Mouse (Mus musculus) c-Kit-positive CD71-negative TER-119-negative erythroid progenitor cells, embryonic 14.5 days (primary cell): ENCODE data around the gene Sf3b5.

Source experiments
- DNase-seq: peaks from one replicate; pipeline ENCODE4 v3.0.0-alpha.2; 2013; ENCODE audit warnings: low read depth

Gene Sf3b5

GRCm38 (mm10) chr10:13005043-13005442, at the start of gene Sf3b5:
Gene Sf3b5 (plus strand): TSS chr10:13005343.
- DNase-seq: no peak

- no peak for DNase-seq
Observed at GRCm38 (mm10) chr10:12955831-12956230, 49.3 kb upstream of the Sf3b5 start.

GRCm38 (mm10) chr10:12957271-12957670, 47.9 kb upstream of the Sf3b5 start:
- DNase-seq: no peak

GRCm38 (mm10) chr10:12961546-12961945, 43.6 kb upstream of the Sf3b5 start:
- DNase-seq: no peak

DNA sequence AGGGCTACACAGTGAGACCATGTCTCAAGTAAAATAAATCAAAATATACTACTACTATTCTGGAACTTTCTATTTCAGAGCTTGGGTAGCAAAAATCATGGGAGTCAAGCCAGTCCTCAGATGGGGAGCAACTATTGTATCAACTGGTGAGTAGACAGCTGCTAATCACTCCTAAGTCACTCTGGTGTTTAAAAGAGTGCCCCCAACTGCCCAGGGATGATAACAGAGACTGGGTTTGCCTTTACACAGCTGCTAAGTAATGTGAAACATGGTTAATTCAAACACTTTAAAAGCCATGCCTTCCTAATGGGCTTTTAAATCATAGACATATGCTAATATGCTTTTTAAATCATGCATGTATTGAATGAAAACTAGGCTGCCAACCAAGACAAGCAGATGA, 42.9 kb upstream of the Sf3b5 start:
- no peak for DNase-seq

DNA sequence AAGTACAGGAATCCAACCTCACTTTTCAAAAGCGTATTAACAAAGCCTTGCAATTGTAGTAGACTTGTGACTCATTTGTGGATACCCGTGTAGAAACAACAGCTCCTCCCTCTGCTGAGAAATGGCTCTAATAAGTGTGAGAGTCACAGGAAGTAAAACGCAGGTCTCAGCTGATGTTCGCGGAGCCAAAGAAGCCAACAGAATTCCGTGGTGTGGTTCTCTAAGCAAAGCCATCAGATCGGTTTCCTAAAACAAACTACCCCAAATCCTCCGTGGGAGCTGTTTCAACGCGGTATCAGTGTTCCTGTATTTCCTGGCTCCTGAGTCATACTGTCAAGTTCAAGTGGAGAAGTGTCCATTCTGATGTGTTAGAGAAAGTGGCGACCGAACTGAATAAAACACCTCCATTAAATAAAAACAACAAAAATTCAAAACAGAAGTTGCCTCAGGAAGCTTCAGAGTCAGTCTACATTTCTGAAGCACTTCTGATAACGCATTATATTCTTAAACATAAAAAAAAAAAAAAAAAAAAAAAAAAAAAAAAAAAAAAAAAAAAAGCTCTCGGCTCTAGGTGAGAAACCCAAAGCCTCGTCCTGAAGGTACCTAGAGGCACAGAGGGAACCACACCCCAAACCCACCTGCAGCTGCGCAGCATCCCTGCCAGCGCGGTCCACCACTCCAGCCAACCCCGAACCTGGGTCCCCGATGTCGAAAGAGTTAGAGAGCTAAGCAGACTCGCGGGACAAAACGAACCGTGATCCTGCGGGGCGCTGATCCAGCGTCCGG, 41.6 kb upstream of the Sf3b5 start:
- DNase-seq: no peak

DNA sequence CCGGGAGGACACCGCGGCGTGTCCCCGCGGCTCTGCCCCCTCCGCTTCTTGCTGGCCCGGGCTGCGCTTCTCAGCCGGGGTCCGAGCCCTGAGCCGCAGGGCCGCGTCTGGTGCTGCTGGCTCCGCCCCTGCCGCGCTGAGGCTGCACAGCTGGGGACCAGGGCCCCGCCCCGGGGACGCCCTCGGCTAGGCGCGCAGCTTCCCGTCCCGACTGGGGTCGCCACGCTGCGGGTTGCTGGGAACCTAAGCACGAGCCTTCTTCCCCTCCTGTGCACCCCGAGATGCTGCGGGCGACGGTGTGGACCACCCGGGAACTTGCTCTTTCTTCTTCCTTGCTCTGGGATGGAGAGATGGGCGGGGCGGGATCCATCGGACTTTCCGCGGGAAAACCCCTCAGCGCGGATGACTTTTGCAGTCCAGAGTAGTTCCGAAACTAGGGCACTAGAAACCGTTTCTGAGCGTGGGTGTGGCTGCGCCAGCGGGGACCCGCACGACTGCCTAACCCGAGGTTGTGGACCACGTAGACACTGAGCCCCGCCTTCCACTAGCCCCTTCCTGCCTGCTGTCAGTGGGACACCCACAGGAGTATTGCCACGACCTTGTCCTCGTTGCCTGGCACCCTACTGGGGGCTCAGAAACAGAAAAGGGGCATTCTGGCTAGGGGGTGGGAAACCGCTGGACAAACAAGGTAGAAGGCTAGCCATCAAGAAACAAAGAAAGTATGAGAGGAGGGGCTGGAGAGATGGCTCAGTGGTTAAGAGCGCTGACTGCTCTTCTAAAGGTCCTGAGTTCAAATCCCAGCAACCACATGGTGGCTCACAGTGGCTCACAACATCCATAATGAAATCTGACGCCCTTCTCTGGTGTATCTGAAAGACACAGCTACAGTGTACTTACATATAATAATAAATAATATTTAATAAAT, 40.7 kb upstream of the Sf3b5 start, which contains the start of gene Stx11:
Gene Stx11, minus strand, starts transcription at position 148 of the 925 bp plus-strand sequence.
- peak; percentile 58 for DNase-seq

GRCm38 (mm10) chr10:12965669-12966180, 39.4 kb upstream of the Sf3b5 start:
- DNase-seq: no peak

GRCm38 (mm10) chr10:12974572-12974971, 30.6 kb upstream of the Sf3b5 start:
- no peak for DNase-seq

DNA sequence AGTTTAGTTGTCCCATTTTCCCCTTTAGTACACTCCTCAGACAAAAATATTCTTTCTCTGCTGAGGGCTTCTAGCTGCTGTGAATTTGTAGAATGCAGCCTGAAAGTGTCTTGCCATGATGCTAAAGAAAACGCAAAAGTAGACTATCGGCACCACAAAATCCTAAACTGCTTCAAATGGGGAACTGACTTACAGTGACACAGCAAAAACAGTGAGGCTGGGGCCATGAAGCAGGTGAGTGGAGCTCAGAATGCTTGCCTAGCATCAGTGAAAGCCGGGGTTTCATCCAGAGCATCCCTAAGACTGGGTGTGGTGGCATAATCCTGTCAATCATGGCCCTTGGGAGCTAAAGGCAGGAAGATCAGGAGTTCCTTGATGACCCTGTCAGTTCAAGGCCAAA, 29.7 kb upstream of the Sf3b5 start:
- no peak for DNase-seq

GRCm38 (mm10) chr10:12975957-12976356, 29.2 kb upstream of the Sf3b5 start:
- DNase-seq: no peak

DNA sequence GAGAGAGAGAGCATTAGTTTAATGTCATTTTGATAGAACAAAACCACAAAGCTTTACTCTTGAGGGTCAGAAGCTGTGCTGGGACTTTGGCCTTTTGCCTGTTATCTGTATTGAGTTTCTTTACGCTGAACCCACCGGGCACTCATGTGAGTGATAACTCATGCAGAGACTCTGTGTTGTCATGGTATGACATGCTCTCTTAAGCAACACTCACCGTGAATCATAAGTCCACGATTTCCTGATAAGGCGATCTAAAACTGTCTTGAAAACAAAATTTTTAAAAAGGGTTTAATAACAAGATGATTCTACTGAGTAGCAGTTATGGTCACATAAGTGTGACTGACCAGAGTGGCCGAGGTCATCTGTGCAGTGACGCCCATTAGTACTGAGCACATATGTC, 28.6 kb upstream of the Sf3b5 start:
- no peak for DNase-seq

DNA sequence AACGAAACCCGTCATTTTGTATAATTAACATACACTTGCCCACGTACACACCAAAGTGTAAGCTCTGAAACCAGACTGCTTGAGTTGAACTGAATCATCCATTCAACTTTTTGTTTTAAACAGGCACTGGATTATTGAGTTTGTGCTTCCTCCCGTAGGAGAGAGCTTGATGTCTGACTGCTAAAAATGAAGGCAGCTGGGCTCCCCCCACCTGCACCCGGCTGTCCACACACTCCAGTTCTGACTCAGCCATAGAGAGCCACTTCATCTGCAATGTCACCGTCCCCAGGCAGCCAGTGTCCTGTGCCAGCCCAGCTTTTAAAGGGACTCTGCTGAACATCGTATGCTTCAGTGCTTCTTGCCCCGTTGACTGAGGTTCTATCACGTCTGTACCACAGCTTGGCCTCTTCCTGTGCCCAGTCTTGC, 27.3 kb upstream of the Sf3b5 start:
- DNase-seq: no peak

- no peak for DNase-seq
Observed at GRCm38 (mm10) chr10:12981071-12981470, 24.1 kb upstream of the Sf3b5 start.

DNA sequence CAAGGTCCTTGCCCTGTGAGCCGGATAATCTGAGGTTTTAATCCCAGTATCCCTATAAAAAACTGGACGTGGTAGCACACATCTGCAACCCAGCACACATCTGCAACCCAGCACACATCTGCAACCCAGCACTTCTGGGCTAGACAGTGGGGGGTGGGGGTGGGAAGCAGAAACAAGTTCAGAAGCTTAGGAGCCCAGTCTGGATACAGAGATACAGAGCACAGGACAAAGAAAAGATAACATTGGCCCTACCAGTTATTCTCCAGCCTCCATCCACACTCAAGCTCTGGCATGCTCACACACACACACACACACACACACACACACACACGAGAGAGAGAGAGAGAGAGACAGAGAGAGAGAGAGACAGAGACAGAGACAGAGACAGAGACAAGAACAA, 21.6 kb upstream of the Sf3b5 start:
- no peak for DNase-seq

DNA sequence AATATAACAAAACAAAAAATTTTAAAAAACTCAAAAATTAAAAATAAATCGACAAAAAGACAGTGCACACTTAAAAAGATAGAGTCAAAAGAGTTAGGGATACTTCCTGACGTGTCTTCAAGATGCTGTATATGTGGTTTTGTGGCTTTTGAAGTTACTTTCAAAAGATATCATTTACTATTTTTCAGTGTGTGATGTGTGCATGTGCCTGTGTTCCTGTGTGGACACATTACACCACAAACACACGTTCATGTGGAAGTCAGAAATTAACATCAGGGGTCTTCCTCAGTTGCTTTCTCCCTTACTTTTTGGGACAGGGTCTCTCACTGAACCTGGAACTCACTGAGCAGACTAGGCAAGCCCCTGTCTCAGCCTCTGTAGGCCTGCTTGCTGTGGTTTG, 20.1 kb upstream of the Sf3b5 start:
- DNase-seq: no peak

- no peak for DNase-seq
Observed at GRCm38 (mm10) chr10:12986485-12986884, 18.7 kb upstream of the Sf3b5 start.

DNA sequence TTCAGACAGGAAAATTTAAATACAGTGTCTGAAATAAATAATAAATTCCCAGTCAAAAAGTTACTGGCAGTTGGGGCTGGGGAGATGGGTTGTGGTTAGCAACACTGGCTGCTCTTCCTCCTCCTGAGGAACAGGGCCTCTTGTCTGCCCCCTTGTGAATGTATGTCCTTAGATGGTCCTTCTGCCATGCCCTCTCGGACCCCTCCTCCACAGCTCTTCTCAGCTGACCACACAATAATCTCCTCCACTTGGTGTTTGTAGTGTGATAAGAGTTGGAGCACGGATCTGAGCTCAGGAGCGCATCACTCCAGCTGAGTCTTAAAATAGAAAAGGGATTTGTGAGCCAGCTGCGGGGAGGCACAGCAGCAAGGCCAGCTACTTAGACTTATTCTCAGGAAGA, 18.2 kb upstream of the Sf3b5 start:
- DNase-seq: no peak

GRCm38 (mm10) chr10:12991953-12992352, 13.2 kb upstream of the Sf3b5 start:
- DNase-seq: no peak

GRCm38 (mm10) chr10:12993411-12994039, 11.6 kb upstream of the Sf3b5 start:
- no peak for DNase-seq

- peak; percentile 89 for DNase-seq
Observed at GRCm38 (mm10) chr10:12996736-12997477, 8.2 kb upstream of the Sf3b5 start.
